Mouse (Mus musculus) liver, embryonic 14.5 days (tissue): ENCODE measurements at regions not wholly inside any gene's neighbourhood (a gene's known extent, or its start where the extent isn't known, plus 50 kb on each side); places are given as distances from the start of the nearest gene placed in this dataset.
A peak's percentile ranks its signal among the peaks of the same experiment; 100 is the strongest.

Experiments used
- ATAC-seq: fragments of 200-750 bp; cut with Nextera tagmentation; 2 replicates; pipeline ENCODE4 v1.8.0; 2017; ENCODE audit warnings: moderate number of reproducible peaks, mild to moderate bottlenecking, moderate library complexity; ENCODE audit not compliant: insufficient read depth
- DNase-seq, 3 experiments: peaks; one replicate each; pipeline ENCODE4 v3.0.0-alpha.2; 2012 to 2013; ENCODE audit warnings: low read depth in 3 of 3, low spot score in 3 of 3
- H3K27ac ChIP-seq: fragments of 300-500 bp; sonication (generic); 2 replicates; pipeline ENCODE4 v1.5.1; 2014; ENCODE audit warnings: moderate library complexity, mild to moderate bottlenecking, control low read depth, inconsistent platforms
- H3K27me3 ChIP-seq: fragments of 300-500 bp; sonication (generic); 2 replicates; pipeline ENCODE4 v1.6.1; 2014; ENCODE audit warnings: mild to moderate bottlenecking, low read length, moderate library complexity; ENCODE audit not compliant: control insufficient read depth, insufficient read depth
- H3K36me3 ChIP-seq: fragments of 300-500 bp; sonication (generic); replicated peaks from 2 replicates; pipeline ENCODE4 v1.6.1; 2014; ENCODE audit warnings: low read depth; ENCODE audit not compliant: control insufficient read depth, insufficient read depth
- H3K4me1 ChIP-seq, 2 experiments: fragments of 200-500 bp in 1 of 2; fragments of 300-500 bp in 1 of 2; sonication (generic) in 1 of 2; replicated peaks; 2 replicates each; pipeline ENCODE4 v1.6.1; 2012 to 2014; ENCODE audit warnings: antibody characterized with exemption in 1 of 2, inconsistent platforms in 1 of 2, low read length in 1 of 2; ENCODE audit not compliant: control insufficient read depth in 2 of 2, insufficient read depth in 2 of 2
- H3K4me2 ChIP-seq: fragments of 300-500 bp; sonication (generic); 2 replicates; pipeline ENCODE4 v1.6.1; 2014; ENCODE audit warnings: low read depth, mild to moderate bottlenecking, control low read depth, moderate library complexity
- H3K4me3 ChIP-seq, 2 experiments: fragments of 200-500 bp in 1 of 2; fragments of 300-500 bp in 1 of 2; sonication (generic) in 1 of 2; 2 replicates each; pipeline ENCODE4 v1.5.1; 2012 to 2014; ENCODE audit warnings: low read depth in 2 of 2, low read length in 2 of 2, mild to moderate bottlenecking in 2 of 2, control low read depth in 1 of 2, inconsistent platforms in 1 of 2, moderate library complexity in 1 of 2; ENCODE audit not compliant: insufficient read depth in 1 of 2
- H3K9ac ChIP-seq: fragments of 300-500 bp; sonication (generic); replicated peaks from 2 replicates; pipeline ENCODE4 v1.6.1; 2014; ENCODE audit warnings: mild to moderate bottlenecking, control low read depth, moderate library complexity
- H3K9me3 ChIP-seq: fragments of 300-500 bp; sonication (generic); 2 replicates; pipeline ENCODE4 v1.6.1; 2016; ENCODE audit warnings: low read length, mixed read lengths; ENCODE audit not compliant: control insufficient read depth
- CTCF ChIP-seq: IDR thresholded peaks from 2 replicates; pipeline ENCODE4 v1.5.1; 2016; ENCODE audit warnings: antibody characterized with exemption, low read depth, control low read depth
- EP300 ChIP-seq: IDR thresholded peaks from 2 replicates; pipeline ENCODE4 v1.6.1; 2016; ENCODE audit warnings: antibody characterized with exemption, low read depth
- WGBS: fragments of 180-500 bp; shearing (Covaris S2); extraction: QIAGEN DNeasy Blood & Tissue Kit; methylation state at CpG from one replicate; pipeline ENCODE4 v1.1.7; 2014; ENCODE audit not compliant: insufficient replicate concordance; 5-methylcytosine and 5-hydroxymethylcytosine counted together

DNA sequence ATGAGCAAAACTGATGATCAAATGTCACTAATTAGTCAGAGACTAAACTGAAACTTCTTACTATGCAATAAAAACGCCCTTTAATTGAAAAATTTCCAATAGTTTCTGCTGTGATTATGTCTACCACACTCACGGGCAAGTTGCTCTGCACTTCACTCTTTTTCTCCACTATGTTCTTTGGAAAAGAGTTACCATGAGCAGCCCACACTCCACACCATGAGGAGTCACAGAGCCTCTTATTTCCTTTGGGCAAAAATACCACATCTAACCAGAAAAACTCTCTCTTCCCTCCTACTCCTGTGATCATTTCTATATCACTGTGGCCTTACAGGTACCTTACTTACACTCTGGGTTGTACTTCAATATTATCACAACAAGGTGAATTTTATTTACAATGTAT is 174.7 kb downstream of the Gm11361 start:
- TF ChIP-seq EP300 (no peak), CTCF (no peak)
- no peak for ATAC-seq
- WGBS, result 51% methylated on average over 2 of the region's 2 CpGs

DNA sequence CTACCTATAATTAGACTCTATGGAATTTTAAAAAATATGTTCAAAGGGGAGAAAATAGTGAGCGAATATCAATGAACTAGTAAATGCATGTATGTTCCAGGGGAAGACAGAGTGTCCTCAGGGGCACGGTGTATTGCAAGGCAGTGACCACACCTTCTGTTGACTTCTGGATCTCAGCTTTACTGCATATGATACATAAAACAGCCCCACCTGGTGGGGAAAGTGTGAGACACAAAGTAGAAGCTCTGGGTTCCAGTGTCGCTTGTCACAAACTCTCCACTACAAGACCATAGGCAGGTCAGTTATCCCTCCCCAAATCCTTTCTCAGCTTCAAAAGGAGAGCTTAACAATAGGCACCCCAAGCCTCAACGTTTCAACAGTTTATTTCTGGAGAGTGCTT is 168.8 kb downstream of the Gm11361 start:
- no peak for ATAC-seq
- DNase-seq, result no peak
- 48% methylated on average over 4 of the region's 4 CpGs for WGBS

More for the DNA sequence above, 174.7 kb downstream of the Gm11361 start:
- H3K4me1 ChIP-seq, result no peaks in the 10 kb centered on the region
- H3K27ac ChIP-seq, result no peak overlapping the region
- no peaks in the 10 kb centered on the region for H3K27me3 ChIP-seq
- no peak for DNase-seq
- H3K9me3 ChIP-seq, result no peaks in the 10 kb centered on the region
- H3K9ac ChIP-seq, result no peak overlapping the region
- H3K4me3 ChIP-seq, result no peak overlapping the region
- H3K4me2 ChIP-seq, result no peak overlapping the region
- no peaks in the 10 kb centered on the region for H3K36me3 ChIP-seq

DNA sequence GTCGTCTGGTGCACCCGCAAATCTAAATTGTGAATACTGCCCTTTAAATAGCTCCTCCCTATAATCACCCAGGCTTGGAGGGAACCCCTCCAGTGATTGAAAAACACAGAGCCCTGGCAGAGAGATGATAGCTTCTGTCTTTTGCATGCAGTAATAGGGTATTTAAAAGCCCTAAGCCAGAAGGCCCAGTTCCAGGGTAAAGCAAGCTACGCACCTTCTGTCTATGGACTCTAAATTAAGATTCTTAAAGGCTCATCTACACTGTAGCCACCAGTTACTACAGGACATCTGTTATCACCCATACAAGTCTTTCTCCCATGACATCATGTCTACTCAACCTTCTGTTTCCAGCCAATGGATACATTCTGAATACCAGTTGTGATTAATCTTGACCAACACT is 167.8 kb downstream of the Gm11361 start:
- WGBS, result 71% methylated on average over 3 of the region's 3 CpGs
- Histone ChIP-seq H3K27me3 (no peaks in the 10 kb centered on the region), H3K27ac (no peak overlapping the region), H3K4me3 (no peak overlapping the region), H3K9ac (no peak overlapping the region), H3K9me3 (no peaks in the 10 kb centered on the region), H3K36me3 (no peaks in the 10 kb centered on the region), H3K4me2 (no peak overlapping the region), H3K4me1 (peaks cover 0 to 6% of the 10 kb centered on the region in 2 experiments; a peak in 1 of 4 replicates)
- DNase-seq, result no peak
- TF ChIP-seq CTCF, result no peak
- no peak for TF ChIP-seq EP300
- no peak for ATAC-seq

More for the DNA sequence above, 168.8 kb downstream of the Gm11361 start:
- H3K27me3 ChIP-seq, result no peaks in the 10 kb centered on the region
- H3K36me3 ChIP-seq, result no peaks in the 10 kb centered on the region
- no peaks in the 10 kb centered on the region for H3K9me3 ChIP-seq
- H3K27ac ChIP-seq, result no peak overlapping the region
- TF ChIP-seq EP300 (no peak), CTCF (peak; percentile 38)
- no peak overlapping the region for H3K9ac ChIP-seq
- H3K4me3 ChIP-seq, result no peak overlapping the region
- H3K4me2 ChIP-seq, result no peak overlapping the region
- H3K4me1 ChIP-seq, result peaks cover 0 to 4% of the 10 kb centered on the region in 2 experiments; a peak in 1 of 4 replicates

GRCm38 (mm10) chr13:28424446-28425059 is 167.2 kb downstream of the Gm11361 start:
- Histone ChIP-seq H3K4me2 (no peak overlapping the region), H3K9ac (no peak overlapping the region), H3K27me3 (no peaks in the 10 kb centered on the region), H3K9me3 (no peaks in the 10 kb centered on the region), H3K4me1 (peaks cover 0 to 6% of the 10 kb centered on the region in 2 experiments; a peak in 1 of 4 replicates), H3K36me3 (no peaks in the 10 kb centered on the region), H3K27ac (no peak overlapping the region), H3K4me3 (no peak overlapping the region)
- peak in 2 of 3 experiments; percentile 20 to 24 for DNase-seq
- TF ChIP-seq CTCF (no peak), EP300 (no peak)
- 35% methylated on average over 8 of the region's 8 CpGs for WGBS
- no peak for ATAC-seq

- Histone ChIP-seq H3K36me3 (no peaks in the 10 kb centered on the region), H3K27ac (no peak overlapping the region), H3K4me1 (peaks cover 0 to 10% of the 10 kb centered on the region in 2 experiments; a peak in 2 of 4 replicates), H3K9ac (no peak overlapping the region), H3K27me3 (no peaks in the 10 kb centered on the region), H3K9me3 (no peaks in the 10 kb centered on the region), H3K4me3 (no peak overlapping the region), H3K4me2 (no peak overlapping the region)
- ATAC-seq, result no peak
- DNase-seq, result no peak
- 52% methylated on average over 3 of the region's 3 CpGs for WGBS
- TF ChIP-seq CTCF (no peak), EP300 (no peak)
These were observed 164.0 kb downstream of the Gm11361 start for GRCm38 (mm10) chr13:28421309-28421708.
